Mouse (Mus musculus): ENCODE measurements around the gene Hipk3.

Hipk3 gene

DNA sequence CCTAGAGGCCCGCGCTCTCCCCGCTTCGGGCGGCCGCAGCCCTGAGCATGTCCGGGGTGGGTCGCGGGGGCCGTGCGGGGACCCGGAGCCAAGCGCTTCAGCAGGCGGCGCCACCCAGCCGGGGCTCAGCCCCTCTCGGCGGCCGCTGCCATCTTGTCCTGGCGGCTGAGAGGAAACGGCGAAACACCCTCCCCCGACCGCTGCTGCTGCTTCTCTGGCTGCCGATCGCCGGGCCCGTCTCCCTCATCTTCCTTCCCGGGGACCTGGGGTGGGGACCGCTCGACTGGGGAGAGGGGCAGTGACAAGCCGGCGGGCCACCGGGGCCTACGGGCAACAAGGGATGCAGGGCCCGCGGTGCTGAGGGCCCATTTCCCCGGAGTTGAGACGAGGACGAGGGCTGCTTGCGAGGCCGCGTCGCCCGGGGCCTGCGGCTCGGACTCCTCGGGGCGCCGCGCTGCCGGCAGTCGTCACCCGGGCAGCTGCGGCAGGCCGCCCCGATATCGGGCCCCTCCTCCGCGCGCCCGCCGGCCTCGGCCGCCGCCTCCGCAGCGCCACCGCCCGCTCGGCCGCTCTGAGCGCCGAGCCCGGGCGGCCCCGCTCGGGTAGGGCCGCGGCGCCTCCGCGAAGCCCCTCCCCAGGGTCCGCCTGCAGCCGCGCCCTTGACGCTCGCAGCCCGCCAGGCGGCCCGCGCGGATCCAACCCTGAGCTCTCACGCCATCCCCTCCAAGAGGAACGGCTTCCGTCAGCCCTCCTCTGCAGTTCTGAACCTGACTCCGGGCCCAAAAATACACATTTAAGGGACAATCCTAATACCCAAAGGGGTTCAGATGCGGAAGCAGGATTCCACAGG is at the start of gene Hipk3:
TSS of gene Hipk3 (minus strand) at position 496 of the 850 bp plus-strand sequence.
- Histone ChIP-seq H3K36me3 (ENCODE audit: control insufficient read depth, insufficient read depth, low read length, poor library complexity, severe bottlenecking) (no peaks in the 10 kb centered on the region), H3K27me3 (ENCODE audit: control insufficient read depth, insufficient read depth, low read length, poor library complexity, severe bottlenecking) (no peaks in the 10 kb centered on the region)
- peak; percentile 81 for DNase-seq (ENCODE audit: low read depth, low spot score)

DNA sequence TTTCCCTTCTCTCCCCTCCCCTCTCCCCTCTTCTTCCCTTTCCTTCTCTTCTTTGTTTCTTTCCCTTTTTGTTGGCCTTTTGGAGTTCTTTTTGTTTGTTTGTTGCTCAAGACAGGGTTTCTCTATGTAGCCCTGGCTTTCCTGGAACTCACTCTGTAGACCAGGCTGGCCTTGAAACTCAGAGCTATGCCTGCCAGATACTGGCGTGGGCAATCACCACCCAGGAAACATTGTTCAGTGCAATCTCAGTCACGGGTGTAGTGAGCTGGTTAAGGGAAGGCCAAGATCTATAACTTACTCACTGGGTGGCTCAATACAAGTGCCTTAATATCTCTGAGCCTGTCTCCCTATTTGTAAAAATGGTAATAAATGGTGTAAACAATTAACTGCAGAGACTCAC is 46.0 kb upstream of the Hipk3 start:
- Histone ChIP-seq H3K27me3 (ENCODE audit: control insufficient read depth, insufficient read depth, low read length, poor library complexity, severe bottlenecking) (no peaks in the 10 kb centered on the region), H3K36me3 (ENCODE audit: control insufficient read depth, insufficient read depth, low read length, poor library complexity, severe bottlenecking) (no peaks in the 10 kb centered on the region)
- DNase-seq (ENCODE audit: low read depth, low spot score): no peak

DNA sequence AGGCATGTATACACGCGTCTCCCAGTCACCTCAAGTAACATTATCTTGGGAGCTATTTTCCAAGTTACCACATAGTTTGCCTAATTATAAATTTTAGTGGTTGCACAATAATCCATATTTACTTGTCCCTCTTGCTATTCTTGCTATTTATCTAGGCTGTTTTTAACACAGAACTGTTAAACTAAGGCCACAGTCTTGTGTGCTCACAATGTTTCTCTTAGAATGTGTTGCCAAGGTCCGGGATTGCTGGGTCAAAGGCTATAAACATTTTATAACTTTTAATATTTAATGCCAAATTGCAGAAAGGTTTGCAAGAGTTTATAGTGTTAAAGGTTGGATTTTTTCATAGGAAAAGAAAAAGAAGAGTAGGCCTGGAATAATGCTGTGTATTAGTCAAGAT is 40.5 kb upstream of the Hipk3 start:
- Histone ChIP-seq H3K27me3 (ENCODE audit: control insufficient read depth, insufficient read depth, low read length, poor library complexity, severe bottlenecking) (no peaks in the 10 kb centered on the region), H3K36me3 (ENCODE audit: control insufficient read depth, insufficient read depth, low read length, poor library complexity, severe bottlenecking) (no peaks in the 10 kb centered on the region)
- DNase-seq (ENCODE audit: low read depth, low spot score): no peak

DNA sequence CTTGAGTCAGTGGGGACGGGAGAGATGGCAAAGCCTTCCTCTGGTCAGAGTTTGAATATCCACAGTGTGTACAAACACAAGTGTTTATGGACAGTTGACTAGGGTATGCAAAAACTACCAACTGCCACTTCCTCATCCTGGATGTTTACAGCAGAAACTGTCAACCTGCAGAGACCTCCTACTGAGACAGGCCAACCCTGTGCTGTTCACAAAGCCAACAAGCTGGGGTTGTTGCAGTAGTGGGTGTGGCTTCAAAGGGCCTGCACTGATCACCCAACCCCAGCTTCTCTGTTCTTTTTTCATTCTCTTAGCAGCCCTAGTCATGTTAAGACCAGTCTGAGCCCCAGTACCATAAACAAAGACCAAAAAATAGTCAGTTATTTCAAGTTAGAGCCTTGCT is 38.3 kb upstream of the Hipk3 start:
- peak; percentile 10 for DNase-seq (ENCODE audit: low read depth, low spot score)

DNA sequence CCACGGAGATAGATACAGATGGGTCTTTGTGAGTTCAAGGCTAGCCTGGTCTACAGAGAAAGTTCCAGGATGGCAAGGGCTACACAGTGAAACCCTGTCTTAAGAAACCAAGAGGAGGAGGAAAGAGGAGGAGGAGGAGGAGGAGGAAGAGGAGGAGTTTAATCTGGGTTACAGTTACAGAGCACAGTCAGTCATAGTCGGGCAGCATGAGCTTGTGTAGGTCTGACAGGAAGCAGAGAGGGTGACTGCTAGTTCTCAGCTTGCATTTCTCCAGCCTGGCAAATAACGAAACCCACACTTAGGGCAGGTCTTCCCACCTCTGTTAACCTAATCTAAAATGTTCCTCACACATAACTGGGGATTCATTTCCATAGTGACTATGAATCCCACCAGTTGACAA is 32.3 kb upstream of the Hipk3 start:
- no peaks in the 10 kb centered on the region for H3K27me3 ChIP-seq (ENCODE audit: control insufficient read depth, insufficient read depth, low read length, poor library complexity, severe bottlenecking)
- DNase-seq (ENCODE audit: low read depth, low spot score): no peak

More for the DNA sequence above, 38.3 kb upstream of the Hipk3 start:
- no peaks in the 10 kb centered on the region for H3K27me3 ChIP-seq (ENCODE audit: control insufficient read depth, insufficient read depth, low read length, poor library complexity, severe bottlenecking)
- H3K36me3 ChIP-seq (ENCODE audit: control insufficient read depth, insufficient read depth, low read length, poor library complexity, severe bottlenecking): no peaks in the 10 kb centered on the region

DNA sequence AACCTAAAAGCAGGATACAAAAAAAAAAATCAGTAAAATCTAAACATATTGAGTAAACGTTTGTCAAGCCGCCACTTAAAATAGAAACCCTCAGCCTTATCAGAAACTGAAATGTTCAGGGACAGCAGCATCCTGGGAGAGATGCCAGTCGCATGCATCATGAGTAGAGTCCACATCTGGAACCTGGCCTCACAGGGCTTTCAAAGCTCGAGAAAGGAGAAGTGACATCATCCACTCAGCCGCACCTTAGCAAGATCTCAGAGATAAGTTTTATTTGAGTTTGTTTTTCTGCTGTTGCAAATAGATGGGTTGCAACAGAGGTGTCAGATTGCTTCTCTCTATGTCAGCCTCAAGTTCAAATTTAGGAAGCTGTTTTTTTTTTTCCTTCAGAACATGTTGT is 31.3 kb upstream of the Hipk3 start:
- DNase-seq (ENCODE audit: low read depth, low spot score): peak; percentile 10
- Histone ChIP-seq H3K36me3 (ENCODE audit: control insufficient read depth, insufficient read depth, low read length, poor library complexity, severe bottlenecking) (no peaks in the 10 kb centered on the region), H3K27me3 (ENCODE audit: control insufficient read depth, insufficient read depth, low read length, poor library complexity, severe bottlenecking) (no peaks in the 10 kb centered on the region)

More for the DNA sequence above, 32.3 kb upstream of the Hipk3 start:
- no peaks in the 10 kb centered on the region for H3K36me3 ChIP-seq (ENCODE audit: control insufficient read depth, insufficient read depth, low read length, poor library complexity, severe bottlenecking)

DNA sequence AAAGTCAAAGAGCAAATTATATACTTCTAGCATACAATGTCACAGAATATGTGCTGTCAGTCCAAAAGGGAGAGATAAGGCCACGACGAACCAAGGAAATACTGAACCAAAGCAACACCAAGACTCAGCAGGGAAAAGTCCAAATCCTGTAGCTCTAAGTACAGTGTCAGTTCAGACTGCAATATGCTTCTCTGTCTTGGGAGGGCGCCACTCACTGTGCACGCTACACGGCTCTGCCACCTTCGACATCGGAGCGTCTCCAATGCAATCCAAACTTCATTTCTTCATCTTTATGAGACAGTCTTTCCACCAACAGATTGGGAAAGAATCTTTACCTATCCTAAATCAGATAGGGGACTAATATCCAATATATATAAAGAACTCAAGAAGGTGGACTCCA is 17.4 kb upstream of the Hipk3 start:
- no peaks in the 10 kb centered on the region for H3K36me3 ChIP-seq (ENCODE audit: control insufficient read depth, insufficient read depth, low read length, poor library complexity, severe bottlenecking)
- no peaks in the 10 kb centered on the region for H3K27me3 ChIP-seq (ENCODE audit: control insufficient read depth, insufficient read depth, low read length, poor library complexity, severe bottlenecking)
- no peak for DNase-seq (ENCODE audit: low read depth, low spot score)

DNA sequence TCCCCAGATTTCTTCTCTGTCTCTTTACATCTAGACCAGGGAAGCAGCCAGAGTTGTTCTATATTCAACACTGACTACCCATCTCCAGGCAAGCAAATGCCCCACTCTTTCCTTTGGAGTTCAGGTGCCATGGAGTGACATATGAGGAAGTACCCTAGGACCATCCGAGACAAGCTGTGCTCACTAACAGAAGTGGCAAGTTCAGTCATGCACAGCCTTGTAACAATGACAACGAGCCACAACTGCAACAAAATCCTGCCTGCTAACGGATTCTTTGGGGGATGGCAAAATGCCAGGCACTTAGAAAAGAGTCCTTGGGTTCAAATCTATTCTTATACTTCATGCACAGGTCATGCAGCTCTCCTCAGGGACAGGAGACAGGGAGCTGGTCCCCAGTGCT is 8.1 kb upstream of the Hipk3 start:
- Histone ChIP-seq H3K36me3 (ENCODE audit: control insufficient read depth, insufficient read depth, low read length, poor library complexity, severe bottlenecking) (no peaks in the 10 kb centered on the region), H3K27me3 (ENCODE audit: control insufficient read depth, insufficient read depth, low read length, poor library complexity, severe bottlenecking) (no peaks in the 10 kb centered on the region)
- DNase-seq (ENCODE audit: low read depth, low spot score): peak; percentile 20

DNA sequence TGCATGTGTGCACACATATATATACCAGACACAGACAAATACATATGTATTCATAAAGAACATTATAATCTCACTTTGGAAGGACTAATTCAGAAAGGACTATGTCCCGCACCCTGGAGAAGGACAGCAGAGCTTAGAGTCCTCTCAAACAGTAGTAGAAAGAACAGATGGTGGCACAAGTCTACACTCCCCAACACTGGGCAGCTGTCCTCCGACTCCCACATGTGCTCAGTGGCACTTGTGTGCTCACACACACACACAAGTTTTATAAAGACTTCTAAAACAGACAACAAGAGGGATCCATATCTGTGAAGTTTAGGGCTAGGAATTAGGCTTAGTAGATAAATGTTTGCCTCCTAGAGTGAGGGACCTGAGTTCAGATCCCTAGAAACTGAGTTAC is 6.8 kb upstream of the Hipk3 start:
- H3K27me3 ChIP-seq (ENCODE audit: control insufficient read depth, insufficient read depth, low read length, poor library complexity, severe bottlenecking): no peaks in the 10 kb centered on the region
- DNase-seq (ENCODE audit: low read depth, low spot score): no peak
- H3K36me3 ChIP-seq (ENCODE audit: control insufficient read depth, insufficient read depth, low read length, poor library complexity, severe bottlenecking): no peaks in the 10 kb centered on the region

DNA sequence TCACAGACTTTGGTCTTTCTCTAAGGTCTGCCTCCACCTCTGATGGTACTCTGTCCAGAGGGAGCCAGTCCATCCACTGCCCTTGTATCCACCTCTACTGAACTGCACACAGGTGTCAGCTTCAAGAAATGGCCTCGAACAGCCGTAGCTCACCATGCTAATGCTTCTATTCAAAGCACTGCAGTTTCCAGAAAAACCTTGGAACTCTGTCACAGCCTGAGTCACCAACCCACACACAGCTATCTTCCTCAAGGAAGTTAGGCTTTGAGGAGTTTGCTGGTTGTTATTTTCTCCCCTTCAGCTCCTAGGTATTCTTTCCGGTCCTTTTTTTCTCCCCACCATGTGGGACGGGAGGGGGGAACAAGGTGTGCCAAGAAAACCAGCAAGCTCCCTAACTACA is 3.5 kb upstream of the Hipk3 start:
- H3K36me3 ChIP-seq (ENCODE audit: control insufficient read depth, insufficient read depth, low read length, poor library complexity, severe bottlenecking): no peaks in the 10 kb centered on the region
- no peak for DNase-seq (ENCODE audit: low read depth, low spot score)

DNA sequence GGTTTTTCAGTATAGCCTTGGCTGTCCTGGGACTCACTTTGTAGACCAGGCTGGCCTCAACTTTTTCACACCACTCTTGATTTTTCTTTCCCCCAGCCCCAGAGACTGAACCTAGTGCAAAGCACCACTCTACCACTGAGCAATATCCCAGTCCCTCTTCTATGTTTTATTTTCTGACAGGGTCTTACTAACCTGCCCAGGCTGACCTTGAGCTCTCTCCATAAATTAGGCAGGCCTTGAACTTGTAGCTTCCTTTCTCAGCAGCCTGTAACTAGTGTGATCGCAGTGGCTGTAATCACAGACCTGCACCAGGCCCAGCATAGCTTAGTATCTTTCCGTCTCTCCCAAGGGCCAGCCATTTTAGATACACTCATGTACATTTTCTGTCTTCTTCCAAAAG is 3.0 kb upstream of the Hipk3 start:
- no peak for DNase-seq (ENCODE audit: low read depth, low spot score)
- Histone ChIP-seq H3K27me3 (ENCODE audit: control insufficient read depth, insufficient read depth, low read length, poor library complexity, severe bottlenecking) (no peaks in the 10 kb centered on the region), H3K36me3 (ENCODE audit: control insufficient read depth, insufficient read depth, low read length, poor library complexity, severe bottlenecking) (no peaks in the 10 kb centered on the region)

More for the DNA sequence above, 3.5 kb upstream of the Hipk3 start:
- H3K27me3 ChIP-seq (ENCODE audit: control insufficient read depth, insufficient read depth, low read length, poor library complexity, severe bottlenecking): no peaks in the 10 kb centered on the region

DNA sequence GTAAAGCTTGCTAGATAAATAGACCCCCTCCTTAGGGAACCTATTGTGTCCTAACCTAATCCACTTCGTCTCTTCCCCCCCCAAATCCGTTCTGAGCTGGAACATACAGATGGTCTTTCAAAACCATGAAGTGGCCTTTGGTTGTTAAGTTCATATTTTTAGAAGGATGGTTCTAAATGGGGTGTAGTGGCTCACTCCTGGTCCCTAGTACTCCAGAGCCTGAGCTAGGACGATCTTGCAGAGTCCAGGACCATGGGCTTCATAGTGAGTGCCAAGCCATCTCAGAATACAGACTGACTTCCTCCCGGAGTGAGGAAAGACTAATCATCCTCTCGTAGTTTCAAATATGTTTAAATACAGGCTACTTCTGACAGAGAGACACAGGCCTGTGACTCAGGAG is 2.0 kb upstream of the Hipk3 start:
- H3K36me3 ChIP-seq (ENCODE audit: control insufficient read depth, insufficient read depth, low read length, poor library complexity, severe bottlenecking): no peaks in the 10 kb centered on the region
- no peaks in the 10 kb centered on the region for H3K27me3 ChIP-seq (ENCODE audit: control insufficient read depth, insufficient read depth, low read length, poor library complexity, severe bottlenecking)
- no peak for DNase-seq (ENCODE audit: low read depth, low spot score)

DNA sequence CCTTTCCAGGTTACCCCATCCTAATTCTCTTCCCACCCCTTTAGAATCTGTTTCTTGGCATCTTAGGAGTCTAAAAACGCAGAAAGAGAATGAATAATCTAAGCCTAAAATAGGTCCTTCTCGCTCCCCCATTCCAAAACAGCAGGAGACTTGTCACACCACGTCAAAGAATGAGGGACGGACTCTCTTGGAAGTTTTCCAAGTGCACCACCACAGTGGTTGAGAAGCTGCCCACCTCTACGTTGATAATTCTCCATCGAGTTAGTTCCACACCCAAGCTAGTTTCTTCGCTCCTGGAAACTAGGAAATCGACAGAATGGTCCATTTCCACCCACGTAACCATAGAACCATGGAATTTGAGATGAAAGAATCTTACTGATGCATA is 547 bp upstream of the Hipk3 start:
- Histone ChIP-seq H3K36me3 (ENCODE audit: control insufficient read depth, insufficient read depth, low read length, poor library complexity, severe bottlenecking) (no peaks in the 10 kb centered on the region), H3K27me3 (ENCODE audit: control insufficient read depth, insufficient read depth, low read length, poor library complexity, severe bottlenecking) (no peaks in the 10 kb centered on the region)
- DNase-seq (ENCODE audit: low read depth, low spot score): no peak

DNA sequence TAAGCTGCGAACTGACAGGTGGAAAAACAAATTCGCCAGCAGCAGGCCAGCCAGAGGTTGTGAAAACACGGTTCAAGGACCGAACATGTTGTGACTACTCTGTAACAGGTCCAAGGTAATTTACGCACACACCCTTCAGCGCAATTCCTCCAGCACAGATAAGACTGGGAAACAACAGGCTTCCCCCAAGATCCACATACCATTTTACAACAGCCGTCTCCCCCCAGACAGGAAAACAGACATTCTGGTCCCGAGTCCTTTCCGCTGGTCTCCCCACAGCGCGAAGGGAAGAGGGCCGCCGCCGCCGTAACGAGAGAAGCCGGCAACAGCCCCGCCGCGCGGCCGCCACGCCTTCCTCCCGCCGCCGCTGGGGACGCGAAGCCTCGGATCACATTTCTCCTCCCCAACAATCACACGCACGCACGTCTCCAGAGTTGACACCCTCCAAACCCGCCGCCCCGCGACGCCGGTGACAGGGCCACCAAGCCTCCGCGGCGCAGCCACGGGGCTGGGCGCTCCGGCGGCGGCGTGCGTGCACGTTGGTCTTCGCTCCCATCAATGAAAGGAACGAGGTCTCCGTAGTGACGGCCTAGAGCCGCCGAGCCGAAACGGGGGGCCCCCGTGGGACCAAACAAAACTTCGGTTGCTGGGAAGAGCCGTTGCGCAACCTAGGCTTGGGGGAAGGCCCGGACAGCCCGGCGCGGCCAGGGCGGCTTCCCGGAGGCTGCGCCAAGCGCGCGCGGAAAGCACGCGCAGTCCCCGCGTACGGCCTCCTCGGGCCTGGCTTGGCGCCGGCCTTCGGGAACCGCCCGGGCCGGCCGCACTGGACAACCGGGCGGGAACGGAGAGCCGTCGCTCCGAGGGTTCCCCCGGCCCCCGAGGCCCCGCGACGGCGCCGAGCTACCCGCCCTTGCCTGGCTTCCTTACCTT is 960 bp downstream of the Hipk3 start:
- peak; percentile 82 for DNase-seq (ENCODE audit: low read depth, low spot score)
- no peaks in the 10 kb centered on the region for H3K36me3 ChIP-seq (ENCODE audit: control insufficient read depth, insufficient read depth, low read length, poor library complexity, severe bottlenecking)

DNA sequence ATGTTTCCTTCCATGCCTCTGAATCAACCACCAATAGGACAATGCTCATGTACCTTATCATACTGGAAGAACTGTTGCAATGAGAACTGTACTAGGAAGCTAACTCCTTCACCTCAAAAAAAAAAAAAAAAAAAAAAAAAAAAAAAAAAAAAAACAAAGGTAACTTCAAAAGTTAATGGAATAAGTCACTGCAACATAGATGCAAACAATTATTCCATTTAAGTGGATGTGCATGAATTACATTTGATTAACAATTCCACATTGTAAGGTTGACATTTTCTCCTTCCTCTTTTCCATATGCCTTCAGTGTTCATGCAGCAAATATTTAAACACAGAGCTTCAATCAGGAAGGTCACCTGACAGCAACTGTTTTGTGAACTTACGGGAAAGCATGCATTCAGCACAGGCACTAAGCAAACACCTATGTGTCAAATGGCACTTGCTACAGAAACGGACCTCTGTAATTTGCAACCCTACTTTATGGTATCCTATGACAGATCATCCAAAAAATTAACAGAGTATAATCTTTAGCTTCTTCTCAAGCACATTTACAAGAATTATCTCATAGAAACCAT is 2.9 kb downstream of the Hipk3 start:
- H3K27me3 ChIP-seq (ENCODE audit: control insufficient read depth, insufficient read depth, low read length, poor library complexity, severe bottlenecking): no peaks in the 10 kb centered on the region
- H3K36me3 ChIP-seq (ENCODE audit: control insufficient read depth, insufficient read depth, low read length, poor library complexity, severe bottlenecking): no peaks in the 10 kb centered on the region
- DNase-seq (ENCODE audit: low read depth, low spot score): no peak

More for the DNA sequence above, 960 bp downstream of the Hipk3 start:
- no peaks in the 10 kb centered on the region for H3K27me3 ChIP-seq (ENCODE audit: control insufficient read depth, insufficient read depth, low read length, poor library complexity, severe bottlenecking)

All from splenic B cell, adult 2 months (primary cell).